Mouse (Mus musculus) embryo, embryonic 11.5 days (tissue): Measurements from ENCODE around the gene Six2.
A peak's percentile ranks its signal among the peaks of the same experiment; 100 is the strongest.

Experiments
- DNase-seq: peaks from one replicate; pipeline ENCODE4 v3.0.0-alpha.2; 2012; ENCODE audit warnings: low read depth, low spot score

The Six2 gene

GRCm38 (mm10) chr17:85664202-85664601, 23.9 kb downstream of the Six2 start:
- no peak for DNase-seq

GRCm38 (mm10) chr17:85661521-85661920, 26.6 kb downstream of the Six2 start:
- no peak for DNase-seq

- DNase-seq = no peak
Observed at GRCm38 (mm10) chr17:85660016-85660415, 28.1 kb downstream of the Six2 start.

GRCm38 (mm10) chr17:85645718-85646665, 42.1 kb downstream of the Six2 start:
- peak; percentile 55 for DNase-seq

- DNase-seq = no peak
Observed at GRCm38 (mm10) chr17:85645312-85645711, 42.8 kb downstream of the Six2 start.

GRCm38 (mm10) chr17:85637876-85638275, 50.2 kb downstream of the Six2 start:
- no peak for DNase-seq
